Mouse (Mus musculus) kidney, embryonic 15.5 days (tissue): ENCODE data around the gene Slc9a1. TPM values are rescaled to one million over a fixed set of nuclear protein-coding genes. Genes with fewer than 3 reads are reported as not detected.

Source experiments
- ATAC-seq: fragments of 200-750 bp; cut with Nextera tagmentation; replicated peaks from 2 replicates; pipeline ENCODE4 v1.8.0; 2017; ENCODE audit warnings: moderate TSS enrichment; ENCODE audit not compliant: low FRiP score
- H3K27ac ChIP-seq: fragments of 300-500 bp; sonication (generic); 2 replicates; pipeline ENCODE4 v1.5.1; 2015; ENCODE audit warnings: mild to moderate bottlenecking, inconsistent platforms
- H3K27me3 ChIP-seq: fragments of 300-500 bp; sonication (generic); 2 replicates; pipeline ENCODE4 v1.6.1; 2015; ENCODE audit warnings: inconsistent platforms
- H3K36me3 ChIP-seq: fragments of 300-500 bp; sonication (generic); 2 replicates; pipeline ENCODE4 v1.6.1; 2015; ENCODE audit warnings: inconsistent platforms
- H3K4me1 ChIP-seq: fragments of 300-500 bp; sonication (generic); 2 replicates; pipeline ENCODE4 v1.6.1; 2015; ENCODE audit warnings: inconsistent platforms
- H3K4me2 ChIP-seq: fragments of 300-500 bp; sonication (generic); 2 replicates; pipeline ENCODE4 v1.6.1; 2015; ENCODE audit warnings: moderate library complexity, mild to moderate bottlenecking, inconsistent platforms
- H3K4me3 ChIP-seq: fragments of 300-500 bp; sonication (generic); replicated peaks from 2 replicates; pipeline ENCODE4 v1.5.1; 2015; ENCODE audit warnings: mild to moderate bottlenecking, inconsistent platforms
- H3K9ac ChIP-seq: fragments of 300-500 bp; sonication (generic); 2 replicates; pipeline ENCODE4 v1.6.1; 2015; ENCODE audit warnings: mild to moderate bottlenecking, inconsistent platforms
- H3K9me3 ChIP-seq: fragments of 300-500 bp; sonication (generic); replicated peaks from 2 replicates; pipeline ENCODE4 v1.6.1; 2016; ENCODE audit warnings: inconsistent platforms
- WGBS: fragments of 180-500 bp; shearing (Covaris S2); methylation state at CpG from one replicate; pipeline ENCODE4 v1.1.7; 2015; ENCODE audit warnings: mixed read lengths; 5-methylcytosine and 5-hydroxymethylcytosine counted together
- polyA plus RNA-seq: library from polyadenylated mRNA; unstranded; fragments of >200 nt; fragmentation: Nextera tagmentation; extraction: Ambion mirVana; gene quantifications from 2 replicates; pipeline ENCODE4 v1.2.1, GENCODE M21; 2015

Gene Slc9a1
- polyA plus RNA-seq, 1 experiment from 2014 or later, result 8.3 TPM

- no peaks in the 10 kb centered on the region for H3K36me3 ChIP-seq
- peak; percentile 62; the same call in 1 of the 2 replicates for ATAC-seq
- H3K27me3 ChIP-seq, result no peaks in the 10 kb centered on the region
- no peaks in the 10 kb centered on the region for H3K9me3 ChIP-seq
- peaks cover 71% of the 10 kb centered on the region for H3K4me1 ChIP-seq
- H3K27ac ChIP-seq, result peak overlapping the region; percentile 45; the same call in 1 of the 2 replicates
- 89% methylated on average over 4 of the region's 4 CpGs for WGBS
- H3K4me2 ChIP-seq, result no peak overlapping the region
- 0 out of 2 replicates have a peak overlapping the region, but pooled peaks have one; percentile 4 for H3K9ac ChIP-seq
- no peak overlapping the region for H3K4me3 ChIP-seq
Observed at GRCm38 (mm10) chr4:133394981-133395573, 25.6 kb downstream of the Slc9a1 start.

GRCm38 (mm10) chr4:133396079-133396478 lies 26.6 kb downstream of the Slc9a1 start:
- WGBS, result 80% methylated on average over 2 of the region's 2 CpGs
- no peak for ATAC-seq
- Histone ChIP-seq H3K27ac (no peak overlapping the region), H3K4me1 (peaks cover 64% of the 10 kb centered on the region), H3K36me3 (no peaks in the 10 kb centered on the region), H3K4me3 (no peak overlapping the region), H3K9me3 (no peaks in the 10 kb centered on the region), H3K9ac (no peak overlapping the region), H3K27me3 (no peaks in the 10 kb centered on the region), H3K4me2 (no peak overlapping the region)

DNA sequence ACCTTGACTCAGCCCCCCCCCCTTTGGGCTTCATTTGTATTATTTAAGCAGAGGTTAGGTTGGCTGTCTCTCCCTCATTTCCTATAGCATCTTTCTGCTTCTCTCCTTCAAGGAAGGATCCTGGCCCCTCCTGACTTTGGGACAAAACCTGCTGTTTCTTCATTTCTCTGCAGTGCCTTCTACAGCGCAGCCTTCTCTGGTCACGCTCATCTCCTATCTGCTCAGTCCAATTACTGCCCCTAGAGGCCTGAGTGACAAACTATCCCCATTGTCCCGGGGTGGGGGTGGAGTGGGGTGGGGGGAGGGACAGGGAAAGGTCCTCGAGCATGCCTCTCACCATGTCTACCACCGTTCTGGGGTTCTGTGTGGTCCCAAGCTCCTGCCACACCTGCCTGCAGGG lies 27.8 kb downstream of the Slc9a1 start:
- Histone ChIP-seq H3K9ac (no peak overlapping the region), H3K4me3 (no peak overlapping the region)
- no peak for ATAC-seq

GRCm38 (mm10) chr4:133397961-133398360 lies 28.5 kb downstream of the Slc9a1 start:
- WGBS, result 75% methylated on average over 8 of the region's 8 CpGs

More for the DNA sequence above, 27.8 kb downstream of the Slc9a1 start:
- WGBS, result 52% methylated on average over 5 of the region's 5 CpGs
- Histone ChIP-seq H3K36me3 (no peaks in the 10 kb centered on the region), H3K4me2 (no peak overlapping the region), H3K4me1 (peaks cover 56% of the 10 kb centered on the region), H3K9me3 (no peaks in the 10 kb centered on the region), H3K27ac (no peak overlapping the region), H3K27me3 (no peaks in the 10 kb centered on the region)

DNA sequence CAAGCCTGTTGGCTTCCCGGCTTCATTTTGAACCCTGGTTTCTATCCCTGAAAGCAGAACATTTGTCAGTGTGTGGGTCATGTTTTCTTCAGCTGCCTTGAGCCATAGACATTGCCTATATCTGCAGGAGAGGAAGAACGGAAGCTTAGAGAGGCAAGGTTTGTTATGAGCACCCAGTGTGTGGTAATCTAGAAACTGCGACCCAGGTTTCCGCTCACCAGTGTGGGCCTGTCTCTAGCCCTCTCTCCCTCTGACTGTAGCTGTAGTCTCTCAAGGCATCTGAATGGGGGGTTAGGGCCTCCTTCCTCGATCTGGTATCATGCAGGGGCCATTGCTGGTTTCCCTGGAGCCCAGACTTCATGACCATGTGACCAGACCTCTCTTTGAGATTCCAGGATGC lies 29.1 kb downstream of the Slc9a1 start:
- Histone ChIP-seq H3K9me3 (no peaks in the 10 kb centered on the region), H3K4me1 (peaks cover 56% of the 10 kb centered on the region), H3K27me3 (no peaks in the 10 kb centered on the region), H3K4me2 (no peak overlapping the region), H3K27ac (no peak overlapping the region; the same call in 1 of the 2 replicates), H3K36me3 (no peaks in the 10 kb centered on the region), H3K4me3 (no peak overlapping the region), H3K9ac (no peak overlapping the region)
- WGBS, result 80% methylated on average over 5 of the region's 5 CpGs
- ATAC-seq, result no peak

More at GRCm38 (mm10) chr4:133397961-133398360, 28.5 kb downstream of the Slc9a1 start:
- Histone ChIP-seq H3K9ac (no peak overlapping the region), H3K36me3 (no peaks in the 10 kb centered on the region), H3K4me2 (no peak overlapping the region), H3K4me1 (peaks cover 56% of the 10 kb centered on the region), H3K9me3 (no peaks in the 10 kb centered on the region), H3K4me3 (no peak overlapping the region), H3K27me3 (no peaks in the 10 kb centered on the region), H3K27ac (no peak overlapping the region)
- ATAC-seq, result no peak

DNA sequence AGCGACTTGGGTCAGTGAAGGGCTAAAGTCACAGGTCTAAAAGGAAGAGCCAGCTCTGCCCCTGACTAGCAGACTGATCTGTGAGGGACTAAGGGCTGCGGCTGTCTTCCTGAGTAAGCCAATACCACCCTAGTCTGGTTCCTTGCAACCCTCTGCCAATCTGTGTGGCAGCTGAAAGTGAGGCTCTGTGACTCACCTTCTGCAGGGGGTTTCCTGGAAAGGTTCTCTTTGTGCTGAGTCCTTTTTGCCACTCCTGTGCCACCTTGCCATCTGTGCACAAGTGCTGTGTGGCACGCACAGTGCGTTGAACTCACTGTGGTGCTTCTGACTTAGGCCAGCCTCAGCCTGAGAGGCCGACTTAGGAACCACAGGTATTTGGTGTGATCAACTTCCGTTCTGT lies 30.0 kb downstream of the Slc9a1 start:
- peaks cover 51% of the 10 kb centered on the region for H3K4me1 ChIP-seq
- H3K4me2 ChIP-seq, result no peak overlapping the region
- H3K36me3 ChIP-seq, result no peaks in the 10 kb centered on the region
- peak overlapping the region; percentile 9 for H3K27ac ChIP-seq
- no peak overlapping the region for H3K9ac ChIP-seq
- no peak for ATAC-seq
- H3K4me3 ChIP-seq, result no peak overlapping the region
- H3K9me3 ChIP-seq, result no peaks in the 10 kb centered on the region
- 77% methylated on average over 6 of the region's 6 CpGs for WGBS
- H3K27me3 ChIP-seq, result no peaks in the 10 kb centered on the region

DNA sequence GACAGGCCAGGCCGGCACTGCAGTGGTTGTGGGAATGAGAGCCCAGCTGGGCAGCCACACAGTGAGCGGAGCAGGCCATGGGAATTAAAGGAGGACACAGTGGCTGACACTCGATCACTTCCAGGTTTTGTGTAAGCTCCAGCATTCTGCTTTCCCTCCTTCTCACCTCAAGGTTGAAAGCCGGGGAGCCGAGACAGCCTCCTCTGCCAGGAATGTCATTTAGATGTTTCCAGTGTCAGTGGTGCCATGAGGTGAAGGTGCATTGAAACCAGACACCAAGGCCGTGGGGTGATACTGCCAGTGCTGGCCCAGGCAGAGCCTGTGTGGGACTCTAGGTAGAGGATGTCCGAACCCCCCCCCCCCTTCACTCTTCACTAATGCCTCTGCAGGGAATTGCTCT lies 30.6 kb downstream of the Slc9a1 start:
- Histone ChIP-seq H3K27me3 (no peaks in the 10 kb centered on the region), H3K4me3 (no peak overlapping the region), H3K27ac (peak overlapping the region; percentile 9; the same call in 1 of the 2 replicates), H3K9me3 (no peaks in the 10 kb centered on the region), H3K4me1 (peaks cover 45% of the 10 kb centered on the region), H3K9ac (no peak overlapping the region), H3K4me2 (no peak overlapping the region), H3K36me3 (no peaks in the 10 kb centered on the region)
- 36% methylated on average over 7 of the region's 7 CpGs for WGBS
- ATAC-seq, result no peak

DNA sequence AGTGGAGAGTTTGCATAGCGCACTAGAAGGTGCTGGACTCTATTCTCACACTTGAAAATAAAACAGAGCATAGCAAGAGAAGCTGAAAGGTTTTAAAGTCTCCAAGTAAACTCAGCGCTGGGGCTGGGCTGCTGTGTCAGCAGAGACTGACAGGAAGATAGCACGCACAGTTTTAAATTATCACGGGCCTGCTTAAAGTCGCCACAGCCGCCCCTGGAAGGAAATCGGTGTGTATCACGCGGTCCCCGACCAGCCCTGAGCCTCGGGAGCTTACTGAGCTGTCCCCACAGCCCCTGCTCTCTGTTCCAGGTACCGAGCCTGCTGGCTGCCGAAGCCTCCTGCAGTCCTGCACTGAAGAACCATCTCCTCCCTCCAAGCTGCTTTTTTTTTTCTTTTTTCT lies 32.5 kb downstream of the Slc9a1 start:
- H3K9ac ChIP-seq, result no peak overlapping the region; the same call in 1 of the 2 replicates
- H3K4me1 ChIP-seq, result peaks cover 44% of the 10 kb centered on the region
- no peaks in the 10 kb centered on the region for H3K36me3 ChIP-seq
- no peaks in the 10 kb centered on the region for H3K27me3 ChIP-seq
- no peak overlapping the region for H3K27ac ChIP-seq
- no peaks in the 10 kb centered on the region for H3K9me3 ChIP-seq
- WGBS, result 43% methylated on average over 13 of the region's 13 CpGs
- H3K4me3 ChIP-seq, result no peak overlapping the region
- ATAC-seq, result no peak
- H3K4me2 ChIP-seq, result no peak overlapping the region

- Histone ChIP-seq H3K9me3 (no peaks in the 10 kb centered on the region), H3K27me3 (no peaks in the 10 kb centered on the region), H3K9ac (no peak overlapping the region), H3K36me3 (no peaks in the 10 kb centered on the region), H3K4me2 (no peak overlapping the region), H3K4me1 (peaks cover 46% of the 10 kb centered on the region), H3K27ac (no peak overlapping the region), H3K4me3 (no peak overlapping the region)
- ATAC-seq, result no peak
- 80% methylated on average over 9 of the region's 9 CpGs for WGBS
Observed at GRCm38 (mm10) chr4:133403611-133404228, 34.2 kb downstream of the Slc9a1 start.

DNA sequence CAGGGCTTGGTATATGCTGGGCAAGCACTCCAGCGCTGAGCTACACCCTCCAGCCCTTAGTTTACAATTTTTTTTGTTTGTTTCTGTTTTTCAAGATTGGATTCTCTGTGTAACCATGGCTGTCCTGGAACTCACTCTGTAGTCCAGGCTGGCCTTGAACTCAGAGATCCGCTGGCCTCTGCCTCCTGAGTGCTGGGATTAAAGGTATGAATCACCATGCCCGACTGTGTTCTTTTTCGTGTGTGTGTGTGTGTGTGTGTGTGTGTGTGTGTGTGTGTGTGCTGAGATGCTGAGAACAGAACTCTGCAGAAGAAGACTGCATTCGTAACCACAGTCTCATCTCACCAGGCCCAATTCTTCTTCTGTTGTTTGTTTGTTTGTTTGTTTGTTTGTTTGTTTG lies 34.8 kb downstream of the Slc9a1 start:
- H3K36me3 ChIP-seq, result no peaks in the 10 kb centered on the region
- H3K27me3 ChIP-seq, result no peaks in the 10 kb centered on the region
- H3K9me3 ChIP-seq, result no peaks in the 10 kb centered on the region
- H3K4me3 ChIP-seq, result no peak overlapping the region
- no peak for ATAC-seq
- no peak overlapping the region for H3K27ac ChIP-seq
- WGBS, result 79% methylated on average over 5 of the region's 5 CpGs
- no peak overlapping the region for H3K4me2 ChIP-seq
- peaks cover 41% of the 10 kb centered on the region for H3K4me1 ChIP-seq
- H3K9ac ChIP-seq, result no peak overlapping the region

DNA sequence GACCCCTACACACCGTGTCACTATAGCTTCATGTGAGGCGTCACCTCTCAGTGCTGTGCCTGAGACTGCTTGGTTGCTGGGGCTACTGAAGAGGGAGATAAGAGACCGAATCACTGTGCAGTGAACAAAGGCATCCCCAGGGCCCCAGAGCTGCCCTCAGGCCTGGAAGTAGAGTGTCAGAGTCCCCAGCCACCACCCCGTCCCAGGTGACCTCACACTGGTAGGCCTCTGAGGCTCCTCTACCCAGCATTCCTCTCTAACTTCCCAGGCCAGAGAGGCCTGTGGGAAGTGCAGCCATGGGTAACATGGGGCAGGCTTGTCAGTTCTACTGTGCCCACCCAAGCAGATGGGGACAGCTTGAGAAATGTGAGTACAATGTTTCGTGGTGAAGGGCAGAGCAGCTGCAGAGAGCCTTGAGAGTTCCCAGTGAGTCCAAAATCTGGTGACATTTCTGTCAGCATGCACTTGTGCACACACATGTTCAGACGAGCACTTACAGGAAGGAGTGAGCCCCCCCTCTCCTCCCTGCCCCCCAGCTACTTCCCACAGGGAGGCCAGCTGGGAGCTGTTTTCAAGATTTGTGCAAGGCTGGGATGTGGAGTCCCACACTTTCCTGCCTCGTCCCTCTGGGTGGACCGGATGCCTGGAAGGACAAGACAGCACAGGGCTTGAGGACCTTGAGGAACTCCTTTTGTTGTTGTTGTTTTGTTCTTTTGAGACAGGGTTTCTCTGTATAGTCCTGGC lies 37.0 kb downstream of the Slc9a1 start:
- 70% methylated on average over 8 of the region's 8 CpGs for WGBS
- H3K9me3 ChIP-seq, result no peaks in the 10 kb centered on the region
- no peak overlapping the region for H3K4me2 ChIP-seq
- peaks cover 30% of the 10 kb centered on the region for H3K4me1 ChIP-seq
- H3K27me3 ChIP-seq, result no peaks in the 10 kb centered on the region
- ATAC-seq, result no peak
- H3K27ac ChIP-seq, result peak overlapping the region; percentile 57
- H3K36me3 ChIP-seq, result no peaks in the 10 kb centered on the region
- H3K4me3 ChIP-seq, result no peak overlapping the region
- H3K9ac ChIP-seq, result no peak overlapping the region

GRCm38 (mm10) chr4:133407114-133407787 lies 37.7 kb downstream of the Slc9a1 start:
- peak overlapping the region; percentile 57 for H3K27ac ChIP-seq
- H3K9ac ChIP-seq, result no peak overlapping the region
- ATAC-seq, result no peak
- H3K4me3 ChIP-seq, result no peak overlapping the region
- H3K9me3 ChIP-seq, result no peaks in the 10 kb centered on the region
- H3K36me3 ChIP-seq, result peaks cover 6% of the 10 kb centered on the region
- peaks cover 35% of the 10 kb centered on the region for H3K4me1 ChIP-seq
- H3K27me3 ChIP-seq, result no peaks in the 10 kb centered on the region
- WGBS, result 66% methylated on average over 6 of the region's 6 CpGs
- H3K4me2 ChIP-seq, result no peak overlapping the region
